Mouse (Mus musculus) liver, adult 2 months (tissue): Measurements from ENCODE around the gene Erich3. TPM values are rescaled to one million over a fixed set of nuclear protein-coding genes. Genes with fewer than 3 reads are reported as not detected.

ENCODE experiments used
- DNase-seq: peaks from one replicate; pipeline ENCODE4 v3.0.0-alpha.2; 2011; ENCODE audit warnings: low read depth, low spot score; ENCODE audit errors: extremely low read depth
- H3K27ac ChIP-seq: fragments of 200-500 bp; replicated peaks from 2 replicates; pipeline ENCODE4 v1.5.1; 2012; ENCODE audit warnings: low read depth, mild to moderate bottlenecking, control low read depth, inconsistent platforms, low read length; ENCODE audit not compliant: insufficient read depth
- H3K27me3 ChIP-seq: fragments of 200-500 bp; 2 replicates; pipeline ENCODE4 v1.6.1; 2012; ENCODE audit warnings: mild to moderate bottlenecking, moderate library complexity, low read length, inconsistent platforms; ENCODE audit not compliant: control insufficient read depth, insufficient read depth
- H3K36me3 ChIP-seq: fragments of 200-500 bp; 2 replicates; pipeline ENCODE4 v1.6.1; 2012; ENCODE audit warnings: low read length, inconsistent platforms; ENCODE audit not compliant: control insufficient read depth, insufficient read depth
- H3K4me1 ChIP-seq: fragments of 200-500 bp; 2 replicates; pipeline ENCODE4 v1.6.1; 2011; ENCODE audit warnings: low read length; ENCODE audit not compliant: control insufficient read depth, insufficient read depth
- H3K4me3 ChIP-seq: fragments of 200-500 bp; 2 replicates; pipeline ENCODE4 v1.5.1; 2011; ENCODE audit warnings: low read depth, mild to moderate bottlenecking, control low read depth, low read length, moderate library complexity; ENCODE audit not compliant: insufficient read depth
- H3K79me2 ChIP-seq: fragments of 200-500 bp; 2 replicates; pipeline ENCODE4 v1.6.1; 2012; ENCODE audit warnings: inconsistent platforms, mild to moderate bottlenecking, low read length, moderate library complexity; ENCODE audit not compliant: control insufficient read depth, insufficient read depth
- H3K9ac ChIP-seq: fragments of 200-500 bp; 2 replicates; pipeline ENCODE4 v1.6.1; 2012; ENCODE audit warnings: low read depth, mild to moderate bottlenecking, control low read depth, inconsistent platforms, low read length
- CTCF ChIP-seq: fragments of 200-500 bp; IDR thresholded peaks from 2 replicates; pipeline ENCODE4 v1.5.1; 2011; ENCODE audit warnings: low read depth, low read length, control low read depth
- POLR2A ChIP-seq: fragments of 200-500 bp; IDR thresholded peaks from 2 replicates; pipeline ENCODE4 v1.6.1; 2011; ENCODE audit warnings: low read length, control low read depth; ENCODE audit not compliant: insufficient read depth; ENCODE audit errors: extremely low read depth
- WGBS: fragments of 180-500 bp; shearing (Covaris S2); methylation state at CpG from one replicate; pipeline ENCODE4 v1.1.7; 2018; 5-methylcytosine and 5-hydroxymethylcytosine counted together
- polyA plus RNA-seq: library from polyadenylated mRNA; depleted of rRNA; stranded (reverse); fragments of >200 nt; gene quantifications from 2 replicates; pipeline ENCODE4 v1.2.3, GENCODE M21; 2012; rRNA removed
- total RNA-seq: library from RNA; depleted of rRNA; stranded (reverse); fragments of >200 nt; gene quantifications from 2 replicates; pipeline ENCODE4 v1.2.3, GENCODE M21; 2014; rRNA removed

Gene Erich3
- total and polyA plus RNA-seq, 2 experiments: 0.09 TPM; not detected in 1

DNA sequence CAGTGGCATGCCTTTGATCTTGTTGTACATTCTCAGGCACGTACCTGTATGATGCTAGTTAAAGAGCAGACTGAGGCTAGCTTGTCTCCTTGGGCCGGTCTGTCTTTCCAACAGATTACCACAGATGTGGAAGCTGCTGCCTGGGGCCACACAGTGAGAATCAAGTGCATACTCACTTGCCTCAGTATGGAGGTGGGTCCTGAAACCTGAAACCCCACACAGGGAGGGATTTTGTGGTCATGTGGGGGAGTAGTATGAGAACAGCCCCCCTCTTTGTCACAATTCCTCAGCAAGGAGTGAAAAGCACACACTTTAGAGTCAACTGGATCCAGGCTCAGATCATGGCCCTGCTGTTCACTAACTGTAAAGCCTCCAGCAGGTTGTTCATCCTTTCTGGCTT lies 151.9 kb downstream of the Erich3 start:
- no peaks in the 10 kb centered on the region for H3K4me1 ChIP-seq
- no peaks in the 10 kb centered on the region for H3K36me3 ChIP-seq
- H3K27me3 ChIP-seq: peaks cover 3% of the 10 kb centered on the region; the same call in 1 of the 2 replicates
- WGBS: 35% methylated on average over 2 of the region's 2 CpGs
- no peak overlapping the region for H3K9ac ChIP-seq
- no peak for DNase-seq
- TF ChIP-seq CTCF (no peak), POLR2A (no peak)
- no peak overlapping the region for H3K4me3 ChIP-seq
- H3K27ac ChIP-seq: no peak overlapping the region
- H3K79me2 ChIP-seq: no peaks in the 10 kb centered on the region

- no peak for TF ChIP-seq CTCF
- TF ChIP-seq POLR2A: no peak
- WGBS: 66% methylated on average over 3 of the region's 3 CpGs
- Histone ChIP-seq H3K9ac (no peak overlapping the region), H3K4me1 (no peaks in the 10 kb centered on the region), H3K27me3 (peaks cover 3% of the 10 kb centered on the region; the same call in 1 of the 2 replicates), H3K4me3 (no peak overlapping the region), H3K79me2 (no peaks in the 10 kb centered on the region), H3K27ac (no peak overlapping the region), H3K36me3 (no peaks in the 10 kb centered on the region)
- no peak for DNase-seq
Observed at GRCm38 (mm10) chr3:154816231-154816630, 152.6 kb downstream of the Erich3 start.

- DNase-seq: no peak
- TF ChIP-seq POLR2A (no peak), CTCF (no peak)
- 38% methylated on average over 19 of the region's 19 CpGs for WGBS
- Histone ChIP-seq H3K9ac (no peak overlapping the region), H3K4me3 (no peak overlapping the region), H3K27ac (no peak overlapping the region), H3K36me3 (no peaks in the 10 kb centered on the region), H3K27me3 (peaks cover 3% of the 10 kb centered on the region; the same call in 1 of the 2 replicates), H3K79me2 (no peaks in the 10 kb centered on the region), H3K4me1 (no peaks in the 10 kb centered on the region)
Observed at GRCm38 (mm10) chr3:154816801-154817625, 153.4 kb downstream of the Erich3 start.

Other genes starting within 250 kb of the Erich3 start
- 72.3 and 82.2 TPM in 2 replicates for gene Cryz, start 67.1 kb upstream of the Erich3 start, total RNA-seq
- 46.3 and 51.1 TPM in 2 replicates for gene Cryz, start 67.1 kb upstream of the Erich3 start, polyA plus RNA-seq
- 2.6 and 5.4 TPM in 2 replicates for gene Tyw3, start 66.8 kb upstream of the Erich3 start, total RNA-seq
- 5.3 and 5.6 TPM in 2 replicates for gene Tyw3, start 66.8 kb upstream of the Erich3 start, polyA plus RNA-seq